21 mouse cellular contexts compared by ENCODE assay signal in genomic region chr4:87739104-87739503, GRCm38 (mm10).
DNase-seq lines count a peak whose midpoint lies in the region; ATAC-seq and TF ChIP-seq lines count a peak whose summit lies in the region.
"Had no signal": no experiment of that assay in that cellular context is flagged by ENCODE, and none has a peak within 500 bp of the region (broad histone marks: within the 10 kb centered on the region; RNA-seq: fewer than 3 reads in every experiment).

No protein-coding gene starts in this region.

- no peak overlapping the region for H3K4me2 ChIP-seq in midbrain, embryonic 13.5 days (replicated peaks)
- no peak overlapping the region for H3K4me2 ChIP-seq in midbrain, embryonic 15.5 days
- H3K4me2 ChIP-seq in forebrain, embryonic 12.5 days, result no peak overlapping the region
- H3K4me2 ChIP-seq in neural tube, embryonic 14.5 days (ENCODE audit: low read depth, low read length), result no peak overlapping the region
- H3K4me2 ChIP-seq: heart, embryonic 13.5 days; intestine, embryonic 15.5 days; kidney, embryonic 15.5 days; neural tube, embryonic 12.5 days; stomach, embryonic 15.5 days had no signal

- TF ChIP-seq CTCF in heart, adult 2 months (IDR thresholded peaks at IDR 0.05), result no peak

- H3K27me3 ChIP-seq in midbrain, embryonic 13.5 days, result no peaks in the 10 kb centered on the region
- no peaks in the 10 kb centered on the region for H3K27me3 ChIP-seq in midbrain, embryonic 15.5 days (replicated peaks)
- 0 out of 2 replicates have a peak, but pooled peaks cover 2% of the 10 kb centered on the region for H3K27me3 ChIP-seq in forebrain, embryonic 12.5 days
- no peaks in the 10 kb centered on the region for H3K27me3 ChIP-seq in neural tube, embryonic 14.5 days (ENCODE audit: control insufficient read depth, insufficient read depth, low read length)
- H3K27me3 ChIP-seq in heart, adult 2 months (ENCODE audit: control insufficient read depth, insufficient read depth, low read length), result no peaks in the 10 kb centered on the region
- no peaks in the 10 kb centered on the region for H3K27me3 ChIP-seq in midbrain, embryonic 10.5 days (ENCODE audit: low read depth, poor library complexity, severe bottlenecking)
- H3K27me3 ChIP-seq: heart, embryonic 13.5 days; intestine, embryonic 15.5 days; kidney, embryonic 15.5 days; neural tube, embryonic 12.5 days; stomach, embryonic 15.5 days had no signal

- no peak for TF ChIP-seq POLR2A in heart, adult 2 months (IDR thresholded peaks at IDR 0.05; ENCODE audit: insufficient read depth, low read depth, low read length)

- H3K9me3 ChIP-seq in midbrain, embryonic 13.5 days, result no peaks in the 10 kb centered on the region
- no peaks in the 10 kb centered on the region for H3K9me3 ChIP-seq in midbrain, embryonic 15.5 days
- H3K9me3 ChIP-seq in forebrain, embryonic 12.5 days, result no peaks in the 10 kb centered on the region
- H3K9me3 ChIP-seq in neural tube, embryonic 14.5 days (ENCODE audit: control insufficient read depth, low read length), result no peaks in the 10 kb centered on the region
- H3K9me3 ChIP-seq in midbrain, embryonic 10.5 days (replicated peaks), result no peaks in the 10 kb centered on the region
- H3K9me3 ChIP-seq: heart, embryonic 13.5 days; intestine, embryonic 15.5 days; kidney, embryonic 15.5 days; neural tube, embryonic 12.5 days; stomach, embryonic 15.5 days had no signal

- H3K4me1 ChIP-seq in midbrain, embryonic 13.5 days (replicated peaks), result peaks cover 13% of the 10 kb centered on the region
- H3K4me1 ChIP-seq in midbrain, embryonic 15.5 days, result peaks cover 11% of the 10 kb centered on the region; the same call in 1 of the 2 replicates
- H3K4me1 ChIP-seq in forebrain, embryonic 12.5 days, result peaks cover 11% of the 10 kb centered on the region
- H3K4me1 ChIP-seq in neural tube, embryonic 14.5 days (ENCODE audit: control insufficient read depth, insufficient read depth, low read length), result peaks cover 13% of the 10 kb centered on the region; the same call in 1 of the 2 replicates
- H3K4me1 ChIP-seq in heart, adult 2 months (ENCODE audit: control insufficient read depth, insufficient read depth, low read length), result no peaks in the 10 kb centered on the region; the same call in 1 of the 2 replicates
- peaks cover 5% of the 10 kb centered on the region for H3K4me1 ChIP-seq in midbrain, embryonic 10.5 days
- H3K4me1 ChIP-seq: intestine, embryonic 15.5 days; stomach, embryonic 15.5 days had no signal

- no peak overlapping the region for H3K9ac ChIP-seq in midbrain, embryonic 13.5 days (replicated peaks)
- no peak overlapping the region for H3K9ac ChIP-seq in midbrain, embryonic 15.5 days
- H3K9ac ChIP-seq in forebrain, embryonic 12.5 days, result no peak overlapping the region
- no peak overlapping the region for H3K9ac ChIP-seq in neural tube, embryonic 14.5 days (replicated peaks; ENCODE audit: low read depth, low read length)
- no peak overlapping the region for H3K9ac ChIP-seq in heart, adult 2 months (ENCODE audit: low read depth, low read length)
- H3K9ac ChIP-seq: heart, embryonic 13.5 days; intestine, embryonic 15.5 days; kidney, embryonic 15.5 days; neural tube, embryonic 12.5 days; stomach, embryonic 15.5 days had no signal

- 93% methylated on average over 2 of the region's 2 CpGs for WGBS in midbrain, embryonic 13.5 days
- WGBS in midbrain, embryonic 15.5 days, result 88% methylated on average over 2 of the region's 2 CpGs
- WGBS in forebrain, embryonic 12.5 days, result 85% methylated on average over 2 of the region's 2 CpGs
- WGBS in neural tube, embryonic 14.5 days, result 37% methylated on average over 2 of the region's 2 CpGs
- WGBS in heart, adult 2 months, result 95% methylated on average over 2 of the region's 2 CpGs
- WGBS in midbrain, embryonic 10.5 days, result 92% methylated on average over 2 of the region's 2 CpGs

- no peaks in the 10 kb centered on the region for H3K79me2 ChIP-seq in heart, adult 2 months (replicated peaks; ENCODE audit: control insufficient read depth, insufficient read depth, low read length)

- intact Hi-C loops in heart, adult 2 months (cut with DNase I), result no loop called here

- TF ChIP-seq EP300 in heart, adult 2 months (IDR thresholded peaks at IDR 0.05; ENCODE audit: insufficient read depth, low read depth, low read length), result no peak

- DNase-seq in gonadal fat pad, adult 2 months (ENCODE audit: low read depth), result peak; percentile 78
- DNase-seq in heart, adult 2 months, result no peak
- DNase-seq in midbrain, embryonic 10.5 days (ENCODE audit: low spot score), result no peak
- DNase-seq: adrenal gland, adult 8-10 months; cerebellum, adult 9-10 months; gastrocnemius, adult 2 months; heart, postnatal 4 days; liver; right cerebral cortex, postnatal 14 days; thymus, adult 18-20 months; thymus, postnatal 4 days had no signal

- no peak for ATAC-seq in midbrain, embryonic 13.5 days
- ATAC-seq in midbrain, embryonic 15.5 days (replicated peaks), result no peak
- peak; percentile 9; the same call in 1 of the 2 replicates for ATAC-seq in forebrain, embryonic 12.5 days (ENCODE audit: low FRiP score)
- no peak for ATAC-seq in neural tube, embryonic 14.5 days (ENCODE audit: low read depth)
- no peak for ATAC-seq in erythroblast, adult 5-6 weeks (replicated peaks; ENCODE audit: low FRiP score, poor library complexity, severe bottlenecking)

- no peaks in the 10 kb centered on the region for H3K36me3 ChIP-seq in midbrain, embryonic 13.5 days
- no peaks in the 10 kb centered on the region for H3K36me3 ChIP-seq in midbrain, embryonic 15.5 days (replicated peaks)
- no peaks in the 10 kb centered on the region for H3K36me3 ChIP-seq in forebrain, embryonic 12.5 days (replicated peaks)
- H3K36me3 ChIP-seq in neural tube, embryonic 14.5 days (ENCODE audit: control insufficient read depth, insufficient read depth, low read length), result no peaks in the 10 kb centered on the region
- no peaks in the 10 kb centered on the region for H3K36me3 ChIP-seq in heart, adult 2 months (ENCODE audit: control insufficient read depth, insufficient read depth, low read length)
- no peaks in the 10 kb centered on the region for H3K36me3 ChIP-seq in midbrain, embryonic 10.5 days
- H3K36me3 ChIP-seq: heart, embryonic 13.5 days; intestine, embryonic 15.5 days; kidney, embryonic 15.5 days; neural tube, embryonic 12.5 days; stomach, embryonic 15.5 days had no signal

- H3K4me3 ChIP-seq in midbrain, embryonic 13.5 days (replicated peaks), result no peak overlapping the region
- H3K4me3 ChIP-seq in midbrain, embryonic 15.5 days, result no peak overlapping the region
- no peak overlapping the region for H3K4me3 ChIP-seq in forebrain, embryonic 12.5 days (replicated peaks)
- H3K4me3 ChIP-seq in neural tube, embryonic 14.5 days (ENCODE audit: low read depth, low read length), result no peak overlapping the region
- no peak overlapping the region for H3K4me3 ChIP-seq in heart, adult 2 months
- H3K4me3 ChIP-seq in midbrain, embryonic 10.5 days, result no peak overlapping the region
- H3K4me3 ChIP-seq: gastrocnemius, adult 2 months; heart, embryonic 13.5 days; intestine, embryonic 15.5 days; kidney, embryonic 15.5 days; neural tube, embryonic 12.5 days; stomach, embryonic 15.5 days had no signal

- H3K27ac ChIP-seq in midbrain, embryonic 13.5 days, result peak overlapping the region; percentile 44; the same call in 1 of the 2 replicates
- H3K27ac ChIP-seq in midbrain, embryonic 15.5 days, result no peak overlapping the region
- H3K27ac ChIP-seq in forebrain, embryonic 12.5 days, result peak overlapping the region; percentile 79; the same call in 1 of the 2 replicates
- H3K27ac ChIP-seq in neural tube, embryonic 14.5 days (ENCODE audit: low read depth, low read length), result peak overlapping the region; percentile 80
- H3K27ac ChIP-seq in heart, adult 2 months, result no peak overlapping the region
- H3K27ac ChIP-seq in midbrain, embryonic 10.5 days (replicated peaks), result no peak overlapping the region
- H3K27ac ChIP-seq: gastrocnemius, adult 2 months; heart, embryonic 13.5 days; intestine, embryonic 15.5 days; neural tube, embryonic 12.5 days; stomach, embryonic 15.5 days had no signal

Comparison
In these comparisons a context has a peak if more than half of its experiments do, and no peak if none do; other contexts are left out.
1. H3K27ac ChIP-seq: peak in midbrain, embryonic 13.5 days (single experiment), forebrain, embryonic 12.5 days (single experiment) and neural tube, embryonic 14.5 days (single experiment); none in midbrain, embryonic 15.5 days (single experiment), heart, adult 2 months (single experiment) and midbrain, embryonic 10.5 days (single experiment).